Mouse (Mus musculus): ENCODE results near the gene Myo18b.

DNA sequence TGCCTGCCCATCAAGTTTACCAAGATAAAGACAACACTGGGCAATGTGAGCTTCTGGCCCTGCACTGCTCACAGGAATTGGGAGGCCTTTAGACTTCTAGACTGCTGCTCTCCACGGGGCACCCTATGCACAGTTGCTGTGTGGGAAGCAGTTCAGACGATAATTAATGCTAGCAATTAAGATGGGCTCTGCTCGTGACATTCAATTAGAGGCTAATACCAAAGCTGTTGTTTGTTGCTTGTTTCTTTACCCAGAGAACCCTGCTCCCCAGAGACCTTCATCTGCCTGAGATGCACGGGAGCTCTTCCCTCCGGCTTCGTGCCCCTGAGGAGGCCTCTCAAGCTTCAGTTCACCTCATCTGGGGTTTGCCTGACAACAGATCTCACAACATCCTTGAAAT, 167.7 kb downstream of the Myo18b start:
- TF ChIP-seq CHD2 (IDR thresholded peaks at IDR 0.05; ENCODE audit: low read depth, low read length) (no peak), HCFC1 (IDR thresholded peaks at IDR 0.05; ENCODE audit: borderline replicate concordance, insufficient read depth, low read length) (no peak), ZNF384 (IDR thresholded peaks at IDR 0.05; ENCODE audit: low read depth, low read length) (no peak), MAFK (IDR thresholded peaks at IDR 0.05; ENCODE audit: insufficient read depth, low read depth, low read length) (no peak), ZC3H11A (IDR thresholded peaks at IDR 0.05; ENCODE audit: borderline replicate concordance, low read depth, low read length) (no peak)

All from ES-E14 (cell line).